Mouse (Mus musculus) megakaryocyte-erythroid progenitor cell, adult 5 weeks (primary cell): ENCODE results near the gene Opn4. TPM values are rescaled to one million over a fixed set of nuclear protein-coding genes. Genes with fewer than 3 reads are reported as not detected.

ENCODE experiments used
- polyA plus RNA-seq: library from polyadenylated mRNA; stranded (reverse); fragments of >175 nt; gene quantifications from 2 replicates; pipeline ENCODE4 v1.2.3, GENCODE M21; 2012

Gene Opn4
- not detected in 2 replicates for polyA plus RNA-seq

DNA sequence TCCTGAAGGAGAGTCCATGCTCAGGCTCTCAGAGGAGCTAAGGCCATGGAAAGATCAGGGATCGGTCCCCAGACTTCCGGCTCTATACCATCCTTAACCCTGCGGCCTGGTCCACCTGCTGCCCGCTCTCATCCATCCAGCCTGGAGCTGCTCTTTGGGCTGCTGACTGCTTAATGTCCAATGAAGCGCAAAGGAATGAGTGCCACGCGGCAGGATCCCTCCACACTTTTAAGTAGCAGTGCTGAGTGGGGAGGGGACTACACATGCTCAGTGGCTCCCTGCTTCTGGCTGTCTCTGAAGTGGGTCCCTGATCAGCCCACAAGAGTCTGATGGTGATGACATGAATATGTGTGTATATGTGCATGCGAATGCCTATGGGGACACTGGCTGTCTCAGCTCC is at the start of gene Opn4:
Opn4 (minus strand) TSS at position 202 of the 400 bp plus-strand sequence.

GRCm38 (mm10) chr14:34588498-34588897 is 11.4 kb downstream of the Opn4 start, which contains the start of gene Ldb3:
TSS of gene Ldb3 (minus strand) at chr14:34588682.

Other genes starting within 250 kb of the Opn4 start
- not detected in 2 replicates for gene Fam25c, start 244.7 kb downstream of the Opn4 start, polyA plus RNA-seq
- gene Sncg, start 225.4 kb downstream of the Opn4 start, polyA plus RNA-seq: not detected in 2 replicates
- not detected in 2 replicates for gene Mmrn2, start 224.7 kb downstream of the Opn4 start, polyA plus RNA-seq
- 0.02 and 0.14 TPM in 2 replicates for gene Bmpr1a, start 96.8 kb downstream of the Opn4 start, polyA plus RNA-seq
- gene 9230112D13Rik, start 77.3 kb downstream of the Opn4 start, polyA plus RNA-seq: not detected in 2 replicates
- not detected in 2 replicates for gene Ldb3, start 11.5 kb downstream of the Opn4 start, polyA plus RNA-seq
- gene Wapl, start 73.8 kb upstream of the Opn4 start, polyA plus RNA-seq: 11.4 and 14.8 TPM in 2 replicates
- not detected in 2 replicates for gene Grid1, start 220.0 kb upstream of the Opn4 start, polyA plus RNA-seq